Mouse (Mus musculus) E14TG2a.4 (cell line): ENCODE results near the gene Rpl4.
"Not testable (repeated sequence)": the region's sequence is repeated elsewhere in the genome, so short reads cannot be mapped to it uniquely, and the experiment has no call there.

Source experiments
- H3K27me3 ChIP-seq: 2 replicates; pipeline ENCODE4 v1.6.1; 2014; ENCODE audit warnings: low read length, control low read depth; ENCODE audit not compliant: insufficient read depth
- H3K36me3 ChIP-seq: 2 replicates; pipeline ENCODE4 v1.6.1; 2014; ENCODE audit warnings: low read length, control low read depth; ENCODE audit not compliant: insufficient read depth
- H3K4me1 ChIP-seq: replicated peaks from 2 replicates; pipeline ENCODE4 v1.6.1; 2014; ENCODE audit warnings: low read depth, low read length, control low read depth
- H3K4me3 ChIP-seq: replicated peaks from 2 replicates; pipeline ENCODE4 v1.5.1; 2014; ENCODE audit warnings: mild to moderate bottlenecking, low read length
- H3K9me3 ChIP-seq: 2 replicates; pipeline ENCODE4 v1.6.1; 2014; ENCODE audit warnings: low read length, control low read depth
- CTCF ChIP-seq: conservative IDR thresholded peaks from 2 replicates; pipeline ENCODE4 v1.5.1; 2014; ENCODE audit warnings: low read length
- NANOG ChIP-seq: IDR thresholded peaks from 2 replicates; pipeline ENCODE4 v1.6.1; 2014; ENCODE audit warnings: borderline replicate concordance, low read length, mixed read lengths
- POU5F1 ChIP-seq: IDR thresholded peaks from 2 replicates; pipeline ENCODE4 v1.6.1; 2014; ENCODE audit warnings: low read length, borderline replicate concordance

The Rpl4 gene

GRCm38 (mm10) chr9:64172145-64172815, 895 bp upstream of the Rpl4 start:
- TF ChIP-seq POU5F1 = no peak
- no peak for TF ChIP-seq NANOG
- TF ChIP-seq CTCF = no peak
- peaks cover 41% of the 10 kb centered on the region for H3K4me1 ChIP-seq
- H3K36me3 ChIP-seq = peaks cover 72% of the 10 kb centered on the region
- H3K27me3 ChIP-seq = no peaks in the 10 kb centered on the region
- H3K9me3 ChIP-seq = no peaks in the 10 kb centered on the region
- peak overlapping the region; percentile 98 for H3K4me3 ChIP-seq

GRCm38 (mm10) chr9:64173666-64174220, 568 bp downstream of the Rpl4 start:
- H3K27me3 ChIP-seq = no peaks in the 10 kb centered on the region
- H3K36me3 ChIP-seq = peaks cover 72% of the 10 kb centered on the region
- peak overlapping the region; percentile 98 for H3K4me3 ChIP-seq
- no peak for TF ChIP-seq POU5F1
- no peak for TF ChIP-seq CTCF
- TF ChIP-seq NANOG = no peak
- no peaks in the 10 kb centered on the region for H3K9me3 ChIP-seq
- peaks cover 42% of the 10 kb centered on the region for H3K4me1 ChIP-seq

- no peak for TF ChIP-seq CTCF
- TF ChIP-seq POU5F1 = no peak
- no peak for TF ChIP-seq NANOG
- Histone ChIP-seq H3K4me3 (peak overlapping the region; percentile 98), H3K4me1 (peaks cover 43% of the 10 kb centered on the region), H3K9me3 (no peaks in the 10 kb centered on the region), H3K27me3 (no peaks in the 10 kb centered on the region), H3K36me3 (peaks cover 67% of the 10 kb centered on the region)
These were observed 1.2 kb downstream of the Rpl4 start for GRCm38 (mm10) chr9:64174341-64174740.

- TF ChIP-seq NANOG = no peak
- no peak for TF ChIP-seq POU5F1
- no peak for TF ChIP-seq CTCF
- peaks cover 67% of the 10 kb centered on the region for H3K36me3 ChIP-seq
- H3K4me1 ChIP-seq = peaks cover 44% of the 10 kb centered on the region
- H3K27me3 ChIP-seq = no peaks in the 10 kb centered on the region
- H3K4me3 ChIP-seq = peak overlapping the region; percentile 98
- H3K9me3 ChIP-seq = no peaks in the 10 kb centered on the region
These were observed 1.6 kb downstream of the Rpl4 start for GRCm38 (mm10) chr9:64174766-64175165.

- Histone ChIP-seq H3K9me3 (no peaks in the 10 kb centered on the region), H3K4me1 (peaks cover 46% of the 10 kb centered on the region), H3K27me3 (no peaks in the 10 kb centered on the region), H3K4me3 (peak overlapping the region; percentile 98), H3K36me3 (peaks cover 69% of the 10 kb centered on the region)
- no peak for TF ChIP-seq NANOG
- TF ChIP-seq POU5F1 = no peak
- TF ChIP-seq CTCF = no peak
These were observed 2.2 kb downstream of the Rpl4 start for GRCm38 (mm10) chr9:64175378-64175777.

- peaks cover 41% of the 10 kb centered on the region for H3K4me1 ChIP-seq
- H3K4me3 ChIP-seq = peak overlapping the region; percentile 80
- no peaks in the 10 kb centered on the region for H3K27me3 ChIP-seq
- H3K36me3 ChIP-seq = peaks cover 89% of the 10 kb centered on the region
- H3K9me3 ChIP-seq = no peaks in the 10 kb centered on the region
- TF ChIP-seq POU5F1 = no peak
- peak; percentile 40; the same call in 1 of the 2 replicates for TF ChIP-seq CTCF
- no peak for TF ChIP-seq NANOG
These were observed 5.4 kb downstream of the Rpl4 start for GRCm38 (mm10) chr9:64178610-64178973.

- peak within 1 kb of the TSS; percentile 80 for H3K4me3 ChIP-seq
- H3K27me3 ChIP-seq = no peaks in the 10 kb centered on the region
- TF ChIP-seq NANOG (no peak), POU5F1 (no peak), CTCF (peak; percentile 16; the same call in 1 of the 2 replicates)
- H3K4me1 ChIP-seq = peaks cover 46% of the 10 kb centered on the region
- peaks cover 89% of the 10 kb centered on the region for H3K36me3 ChIP-seq
- no peaks in the 10 kb centered on the region for H3K9me3 ChIP-seq
These were observed 5.9 kb downstream of the Rpl4 start, which contains the start of gene Snapc5 for GRCm38 (mm10) chr9:64178974-64179646. Gene Snapc5, plus strand, starts transcription at chr9:64179274.

- H3K4me3 ChIP-seq, H3K9me3 ChIP-seq, H3K27me3 ChIP-seq: not testable (repeated sequence)
- Histone ChIP-seq H3K36me3 (peaks cover 89% of the 10 kb centered on the region), H3K4me1 (peaks cover 44% of the 10 kb centered on the region)
These were observed 10.1 kb downstream of the Rpl4 start for GRCm38 (mm10) chr9:64183295-64183694.
